Mouse (Mus musculus) kidney, adult 2 months (tissue): ENCODE results near the gene Elovl3.

Experiments used
- CTCF ChIP-seq: fragments of 200-500 bp; conservative IDR thresholded peaks from 2 replicates; pipeline ENCODE4 v1.5.1; 2011; ENCODE audit warnings: low read depth, mild to moderate bottlenecking, control low read depth, low read length, moderate library complexity, mixed read lengths; ENCODE audit not compliant: insufficient read depth, insufficient read length
- POLR2A ChIP-seq: fragments of 200-500 bp; IDR thresholded peaks from one replicate; pipeline ENCODE4 v1.6.1; 2011; ENCODE audit warnings: low read depth, low read length, control low read depth

GRCm38 (mm10) chr19:46096396-46096795, 35.3 kb upstream of the Elovl3 start:
- TF ChIP-seq CTCF, result no peak
- TF ChIP-seq POLR2A, result no peak
